Mouse (Mus musculus) adrenal gland, adult 18-20 months (tissue): ENCODE results near the gene Lhx4. TPM values are rescaled to one million over a fixed set of nuclear protein-coding genes. Genes with fewer than 3 reads are reported as not detected.

Experiments
- DNase-seq, 2 experiments: peaks; one replicate each; pipeline ENCODE4 v3.0.0; 2021 to 2022; ENCODE audit warnings: low spot score in 2 of 2
- total RNA-seq, 2 experiments: library from RNA; stranded (reverse); gene quantifications; 1 replicate in 1 of 2; 2 replicates in 1 of 2; pipeline ENCODE4 v1.2.3; 2021

The Lhx4 gene
- total RNA-seq, 2 experiments from 2014 or later, result 0.06 TPM; not detected in 1

- no peak for DNase-seq
Measured at GRCm38 (mm10) chr1:155742411-155743363, 8.8 kb downstream of the Lhx4 start.

DNA sequence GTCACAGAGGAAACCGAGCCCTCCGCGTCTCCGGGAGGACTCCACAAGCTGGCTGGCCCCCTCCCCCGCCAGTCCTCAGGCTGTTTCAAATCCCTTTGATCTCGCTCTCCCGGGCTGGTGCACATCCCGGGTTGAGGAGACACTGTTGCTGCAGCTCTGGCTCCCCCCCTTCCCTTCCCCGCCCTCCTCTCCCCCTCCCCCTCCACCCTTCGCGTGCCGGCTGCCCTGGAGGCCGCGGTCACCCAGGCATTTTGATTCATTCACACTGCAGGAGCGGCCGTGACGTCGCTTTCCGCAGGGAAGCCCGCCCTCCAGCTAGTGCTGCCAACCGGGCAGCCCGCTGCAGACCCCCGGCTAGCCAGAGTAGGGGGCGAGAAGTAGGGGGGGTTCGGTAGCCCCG is 9.5 kb downstream of the Lhx4 start:
- no peak for DNase-seq

- no peak for DNase-seq
Measured at GRCm38 (mm10) chr1:155741378-155741945, 10.0 kb downstream of the Lhx4 start.

DNA sequence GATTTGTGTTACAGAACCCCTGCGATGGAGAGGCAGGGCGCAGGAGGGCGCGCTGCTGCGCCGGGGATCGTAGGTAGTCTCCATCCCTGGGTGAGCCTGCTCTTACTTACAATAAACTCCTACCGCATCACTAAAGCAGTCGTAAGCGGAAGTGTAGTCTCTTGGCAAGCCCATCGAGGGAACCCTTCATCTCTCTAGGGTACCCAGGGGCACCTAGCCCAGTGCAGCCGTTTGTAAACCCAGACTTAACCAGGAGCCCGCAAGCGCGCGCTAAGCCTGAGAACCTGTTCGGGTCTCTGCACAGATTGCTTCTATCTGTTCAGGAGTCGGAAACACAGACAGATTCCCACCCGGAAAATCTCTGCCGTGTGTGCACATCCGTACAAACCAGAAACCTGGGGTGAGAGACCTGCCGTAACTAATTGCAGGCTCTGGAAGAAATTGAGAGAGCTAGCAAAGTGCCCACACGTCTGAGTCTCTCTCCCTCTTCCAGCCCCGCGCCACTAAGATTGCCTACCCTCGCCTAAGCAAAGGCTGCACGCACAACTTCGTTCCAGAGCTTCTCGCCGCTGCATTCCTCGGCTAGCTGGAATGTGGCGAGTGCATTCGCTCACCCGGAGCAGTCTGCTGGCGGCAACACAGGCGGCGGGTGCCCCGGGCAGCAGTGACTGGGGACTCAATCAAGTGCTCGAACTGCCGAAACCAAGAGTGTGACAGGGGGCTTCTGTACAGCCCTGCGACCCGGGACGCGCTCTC is 10.7 kb downstream of the Lhx4 start:
- DNase-seq, result no peak

- no peak for DNase-seq
Measured at GRCm38 (mm10) chr1:155737809-155738383, 13.6 kb downstream of the Lhx4 start.

- DNase-seq, result no peak
Measured at GRCm38 (mm10) chr1:155737017-155737808, 14.3 kb downstream of the Lhx4 start.

- no peak for DNase-seq
Measured at GRCm38 (mm10) chr1:155736096-155736825, 15.2 kb downstream of the Lhx4 start.

- DNase-seq, result no peak
Measured at GRCm38 (mm10) chr1:155731156-155731555, 20.3 kb downstream of the Lhx4 start.

- DNase-seq, result no peak
Measured at GRCm38 (mm10) chr1:155729113-155729795, 22.2 kb downstream of the Lhx4 start.

DNA sequence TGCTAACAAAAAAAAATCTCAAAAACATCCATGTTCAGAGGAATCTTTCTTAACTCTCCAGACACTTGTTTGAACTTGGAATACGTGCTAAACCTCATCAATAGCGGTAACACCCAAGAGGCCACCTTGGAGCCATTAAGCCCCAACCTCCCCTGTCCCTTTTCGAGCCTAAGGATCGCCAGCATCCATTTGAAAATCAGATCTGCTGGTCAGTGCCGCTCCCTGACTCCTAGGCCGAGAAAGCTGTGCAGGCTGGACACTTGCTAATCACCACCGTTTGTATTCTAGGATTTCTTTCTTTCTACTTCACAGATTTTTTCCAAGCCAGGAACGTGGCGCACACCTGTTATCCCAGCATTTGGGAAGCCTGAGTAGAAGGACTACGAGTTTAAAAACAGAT is 23.7 kb downstream of the Lhx4 start:
- no peak for DNase-seq

DNA sequence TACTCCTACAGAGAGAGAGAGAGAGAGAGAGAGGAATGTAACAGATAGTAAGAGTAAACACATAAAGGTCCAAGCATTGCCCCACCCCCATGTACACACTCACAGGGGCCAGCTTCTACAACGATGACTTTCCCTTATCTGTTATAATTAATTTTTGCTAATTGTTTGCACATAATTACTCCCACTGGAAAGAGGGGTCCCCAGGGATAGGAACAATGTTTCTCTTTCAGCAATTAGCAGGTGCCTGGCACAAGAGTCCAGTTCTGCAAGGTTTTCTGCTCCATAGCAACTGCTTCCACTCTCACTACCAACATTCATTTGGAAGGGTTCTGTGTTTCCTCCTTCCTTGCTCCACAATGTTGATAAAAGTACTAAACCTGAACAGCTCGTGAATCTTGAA is 25.6 kb downstream of the Lhx4 start:
- DNase-seq, result no peak

GRCm38 (mm10) chr1:155724301-155724700 is 27.2 kb downstream of the Lhx4 start:
- DNase-seq, result no peak

DNA sequence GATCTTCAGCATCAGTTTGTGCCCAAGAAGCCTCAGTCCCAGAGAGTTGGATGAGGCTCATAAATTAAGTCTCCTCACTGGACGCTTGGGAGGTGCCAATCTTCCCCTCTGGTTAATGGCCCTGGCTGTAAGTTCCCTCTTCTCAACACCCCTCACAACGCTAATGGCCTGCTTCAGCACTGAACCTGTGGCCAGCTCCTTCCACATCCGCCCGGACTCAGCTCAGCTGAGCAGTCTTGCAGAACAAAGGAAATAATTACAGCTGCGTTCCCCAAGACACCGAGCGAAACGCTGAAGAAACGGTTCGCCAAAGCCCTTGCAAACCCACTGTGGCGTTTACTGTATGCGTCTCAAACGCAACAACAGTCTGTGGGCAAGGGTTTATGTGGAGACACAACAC is 29.3 kb downstream of the Lhx4 start:
- DNase-seq, result no peak

GRCm38 (mm10) chr1:155721443-155721842 is 30.0 kb downstream of the Lhx4 start:
- DNase-seq, result peak in 1 of 2 experiments; percentile 51

DNA sequence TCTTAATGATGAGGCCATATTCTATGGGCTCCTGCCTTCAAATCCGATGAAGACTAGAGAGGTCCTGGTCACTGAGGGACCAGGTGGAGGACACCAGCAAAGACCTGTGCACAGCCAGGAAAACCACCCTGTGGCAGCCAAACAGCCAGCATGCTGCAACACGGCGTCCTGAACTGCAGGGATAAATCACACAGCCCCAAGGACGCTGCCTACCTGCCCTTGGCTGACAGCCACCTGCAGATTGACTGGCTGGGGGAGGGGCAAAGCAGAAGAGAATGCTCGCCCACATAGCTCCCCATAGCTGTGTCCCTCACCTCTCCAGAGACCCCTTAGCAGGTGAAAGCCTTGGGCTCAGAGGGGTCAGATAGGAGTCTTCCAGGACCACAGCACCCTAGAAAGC is 31.5 kb downstream of the Lhx4 start:
- no peak for DNase-seq

- DNase-seq, result no peak
Measured at GRCm38 (mm10) chr1:155718851-155719250, 32.6 kb downstream of the Lhx4 start.

GRCm38 (mm10) chr1:155717301-155717700 is 34.2 kb downstream of the Lhx4 start:
- DNase-seq, result no peak

DNA sequence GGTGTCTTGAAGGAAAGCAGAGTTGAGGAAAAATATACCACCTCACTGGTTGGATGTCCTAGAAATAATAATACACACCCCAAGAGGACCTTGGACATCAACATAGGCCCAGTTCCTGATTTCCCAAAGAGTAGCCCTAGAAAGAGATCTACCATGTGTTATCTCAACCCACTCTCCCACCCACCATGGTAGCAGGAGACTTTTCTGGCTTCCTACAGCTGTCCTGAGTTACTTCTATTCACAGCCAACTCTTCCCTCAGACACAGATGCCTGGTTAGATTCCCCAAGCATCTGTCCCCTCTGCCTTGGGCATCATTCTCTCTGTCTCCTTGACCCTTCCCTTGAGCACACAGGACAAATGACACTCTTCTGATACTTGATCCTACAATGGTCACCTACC is 36.1 kb downstream of the Lhx4 start:
- DNase-seq, result no peak

GRCm38 (mm10) chr1:155713306-155713705 is 38.2 kb downstream of the Lhx4 start:
- no peak for DNase-seq
